Mouse (Mus musculus): ENCODE measurements around the gene Drap1.

- TF ChIP-seq ELF1 (IDR thresholded peaks at IDR 0.05; ENCODE audit: low read depth, low read length) (no peak), GATA1 (IDR thresholded peaks at IDR 0.05; ENCODE audit: low read depth, low read length) (no peak)
These were observed 31.6 kb upstream of the Drap1 start for GRCm38 (mm10) chr19:5456241-5456921.
